Mouse (Mus musculus) mature B cell (primary cell): ENCODE data around the gene Cilp.
"Not testable (repeated sequence)": the region's sequence is repeated elsewhere in the genome, so short reads cannot be mapped to it uniquely, and the experiment has no call there.

Experiments used
- in situ Hi-C: fragments of 300-500 bp; cut with MboI; formaldehyde crosslinking; loops from 2 replicates; pipeline ENCODE4 v1.14.3; 2019

Gene Cilp

DNA sequence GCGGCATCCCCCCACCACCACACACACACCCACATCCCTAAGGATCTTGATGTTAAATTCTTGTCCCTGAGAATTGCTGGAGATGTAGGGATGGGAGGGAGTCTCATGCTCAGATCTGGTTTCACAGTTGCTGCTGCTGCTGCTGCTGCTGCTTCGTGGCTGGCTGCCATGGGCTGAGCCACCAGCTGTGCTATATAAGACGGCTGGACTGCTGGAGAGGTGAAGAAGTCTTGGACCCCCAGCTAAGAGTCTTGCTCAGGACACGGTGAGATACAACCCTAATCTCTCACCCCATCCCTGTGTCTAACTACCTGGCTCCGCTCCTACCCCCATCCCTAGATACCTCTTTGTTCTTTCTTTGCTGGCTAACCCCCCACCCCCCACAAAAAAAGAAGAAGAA is at the start of gene Cilp:
Cilp (plus strand) TSS at position 222 of the 400 bp plus-strand sequence.
- in situ Hi-C loops: no loop called here

DNA sequence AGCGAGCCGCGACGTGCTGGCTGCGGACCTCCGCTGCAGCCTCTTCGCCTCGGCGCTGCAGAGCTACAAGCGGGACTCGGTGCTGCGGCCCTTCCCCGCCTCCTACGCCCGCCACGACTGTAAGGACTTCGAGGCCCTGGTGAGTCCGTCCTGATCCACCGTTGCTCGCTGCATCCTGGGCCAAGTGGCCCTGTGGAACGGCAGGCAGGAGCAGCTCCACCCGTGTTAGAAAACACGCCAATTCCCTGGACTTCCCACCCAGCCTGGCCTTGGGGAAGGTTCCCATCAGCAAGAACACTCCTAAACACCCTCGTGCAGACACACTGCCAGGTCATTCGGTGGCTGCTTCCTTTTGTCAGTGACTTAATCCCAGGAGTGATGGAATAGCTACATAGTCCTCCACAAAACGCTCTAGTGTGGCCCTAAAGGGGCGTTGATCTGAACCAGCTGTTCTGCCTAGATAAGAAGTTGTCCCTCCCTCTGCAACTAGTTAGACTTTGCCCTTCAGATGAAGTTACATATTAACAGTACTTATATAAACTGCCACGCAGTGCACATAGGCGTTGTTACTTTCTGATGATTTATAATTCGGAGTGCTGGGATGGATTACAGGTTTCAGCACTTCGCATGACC is 49.4 kb upstream of the Cilp start:
- in situ Hi-C loops: no loop called here

GRCm38 (mm10) chr9:65216972-65217371 is 48.0 kb upstream of the Cilp start:
- in situ Hi-C loops: no loop called here

GRCm38 (mm10) chr9:65217661-65218060 is 47.3 kb upstream of the Cilp start:
- in situ Hi-C loops: no loop called here

DNA sequence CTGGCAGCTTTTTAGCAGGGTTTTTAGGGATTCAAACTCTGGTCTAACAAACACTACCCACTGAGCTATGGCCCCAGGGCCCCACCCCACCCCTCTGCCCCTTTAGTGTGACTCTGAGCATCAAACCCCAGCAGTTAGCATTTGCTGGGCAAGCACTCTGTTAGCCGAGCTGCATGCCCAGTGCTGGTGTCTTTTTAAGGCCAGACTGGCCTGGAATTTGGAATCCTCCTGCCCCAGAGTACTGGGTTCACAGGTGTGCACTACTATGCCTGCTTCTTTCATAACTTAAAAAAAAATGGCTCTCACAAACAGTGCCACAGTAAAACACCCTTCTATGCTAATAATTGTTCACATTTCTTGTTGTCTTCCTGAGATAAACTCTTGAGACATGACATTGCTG is 46.1 kb upstream of the Cilp start:
- in situ Hi-C loops: no loop called here

DNA sequence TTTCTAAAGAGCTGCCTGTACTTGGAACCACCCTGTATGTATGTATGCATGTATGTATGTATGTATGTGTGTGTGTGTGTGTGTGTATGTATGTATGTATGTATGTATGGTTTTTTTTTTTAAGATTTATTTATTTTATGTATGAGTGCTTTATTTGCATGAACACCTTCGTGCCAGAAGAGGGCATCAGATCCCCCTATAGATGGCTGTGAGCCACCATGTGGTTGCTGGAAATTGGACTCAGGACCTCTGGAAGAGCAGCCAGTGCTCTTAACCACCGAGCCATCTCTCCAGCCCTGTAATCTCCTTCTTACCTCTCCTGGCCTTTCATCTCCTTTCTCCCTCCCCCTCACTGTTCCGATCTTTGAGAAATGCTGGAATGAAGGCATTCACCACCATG is 44.6 kb upstream of the Cilp start:
- in situ Hi-C loops: not testable (repeated sequence)

DNA sequence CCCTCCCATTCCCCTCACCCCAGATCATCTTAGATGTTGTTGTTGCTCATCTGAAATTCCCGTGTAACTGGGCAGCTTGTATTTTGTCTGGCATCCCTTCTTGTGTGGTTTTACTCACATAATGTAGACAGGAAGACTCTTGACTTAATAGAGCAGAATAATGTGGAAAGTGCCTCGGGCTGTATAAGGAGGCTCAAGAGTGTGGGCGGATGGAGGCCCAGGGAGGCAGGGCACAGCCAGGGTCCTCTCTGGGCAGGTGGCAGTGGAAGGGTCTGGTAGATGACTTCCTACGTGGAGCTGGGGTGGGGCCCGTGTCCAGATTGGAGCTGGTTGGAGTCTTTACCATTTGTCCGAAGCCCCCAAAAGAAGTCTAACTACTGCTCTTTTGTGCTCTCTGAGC is 41.1 kb upstream of the Cilp start:
- in situ Hi-C loops: no loop called here

GRCm38 (mm10) chr9:65225795-65226194 is 39.2 kb upstream of the Cilp start:
- in situ Hi-C loops: no loop called here

GRCm38 (mm10) chr9:65230250-65230649 is 34.7 kb upstream of the Cilp start:
- in situ Hi-C loops: no loop called here

GRCm38 (mm10) chr9:65231284-65231683 is 33.7 kb upstream of the Cilp start:
- in situ Hi-C loops: no loop called here

DNA sequence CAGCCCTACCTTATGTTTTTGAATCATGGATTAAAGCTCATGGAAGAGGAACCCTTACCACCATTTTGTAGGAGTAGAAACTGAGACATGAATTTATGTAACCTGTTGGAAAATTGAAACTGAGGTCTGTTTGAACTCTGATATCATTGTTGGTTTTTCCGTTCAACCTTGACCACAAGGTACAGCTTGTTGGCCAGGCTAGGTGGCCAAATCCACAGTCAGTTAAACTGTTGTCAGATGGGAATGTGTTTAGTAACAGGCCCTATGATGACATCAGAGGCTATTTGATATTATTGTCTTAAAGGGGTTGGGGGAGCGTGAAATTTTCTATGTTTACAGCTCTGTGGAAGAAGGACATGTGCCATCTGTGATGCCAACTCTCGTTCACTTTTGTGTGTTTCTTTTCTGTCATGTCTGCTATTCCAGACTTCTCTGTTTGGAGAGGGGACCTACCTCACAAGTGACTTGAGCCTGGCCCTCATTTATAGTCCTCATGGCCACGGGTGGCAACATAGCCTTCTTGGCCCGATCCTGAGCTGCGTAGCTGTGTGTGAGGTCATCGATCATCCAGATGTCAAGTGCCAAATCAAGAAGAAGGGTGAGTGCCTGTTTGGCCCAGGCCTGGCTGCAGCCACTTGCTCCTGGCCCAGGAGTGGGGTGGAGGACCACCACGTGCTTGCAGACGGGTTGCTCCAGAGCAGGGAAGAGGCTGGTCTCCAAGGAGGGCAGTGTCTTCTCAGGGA is 31.6 kb upstream of the Cilp start:
- in situ Hi-C loops: no loop called here

DNA sequence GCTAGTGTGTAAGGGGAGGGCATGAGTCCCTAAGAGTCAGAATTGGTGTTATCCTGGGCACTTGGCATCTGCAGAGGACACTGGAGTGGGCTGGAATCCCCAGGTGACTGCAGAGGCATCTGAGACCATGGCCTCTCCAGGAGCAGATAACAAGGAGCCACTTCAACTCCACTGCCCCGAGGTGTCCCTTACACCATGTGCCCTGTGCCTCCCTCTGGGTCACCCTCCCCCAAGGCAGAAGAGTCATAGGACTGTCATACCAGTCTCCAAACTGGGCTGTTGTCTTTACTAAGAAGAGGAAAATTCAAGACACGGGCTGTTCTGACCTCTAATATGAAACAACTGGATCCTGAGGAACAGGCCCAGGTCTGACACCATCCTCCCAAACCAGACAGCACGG is 30.2 kb upstream of the Cilp start:
- in situ Hi-C loops: no loop called here

GRCm38 (mm10) chr9:65235601-65236000 is 29.4 kb upstream of the Cilp start:
- in situ Hi-C loops: no loop called here

- in situ Hi-C loops: no loop called here
Observed at GRCm38 (mm10) chr9:65237616-65238015, 27.4 kb upstream of the Cilp start.

DNA sequence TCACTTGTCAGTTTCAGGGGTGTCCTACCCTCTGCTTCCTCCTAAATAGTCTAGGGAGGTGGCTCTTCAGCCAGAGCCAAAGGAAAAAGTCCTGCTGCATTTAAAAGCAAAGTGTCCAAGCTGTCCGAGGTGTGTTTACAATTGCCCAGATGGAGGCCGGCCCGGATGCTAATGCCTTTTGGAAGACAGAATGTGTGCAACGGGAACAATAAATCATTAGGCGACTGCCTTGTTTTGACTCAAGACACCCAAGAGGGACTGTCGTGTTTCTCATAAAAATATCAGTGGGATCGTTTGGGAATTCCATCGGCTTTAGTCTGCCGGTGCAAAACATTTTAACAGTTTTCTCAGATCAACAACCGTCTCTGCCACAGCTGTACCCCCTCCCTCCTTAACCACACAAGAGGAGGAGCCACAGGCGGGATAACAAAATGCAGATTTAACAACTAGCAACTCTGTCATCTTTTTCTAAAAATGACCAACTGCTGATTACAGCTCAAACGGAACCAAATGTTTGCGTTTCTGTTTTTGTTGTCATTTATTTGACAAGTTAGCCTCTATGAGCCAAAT is 26.7 kb upstream of the Cilp start:
- in situ Hi-C loops: no loop called here

- in situ Hi-C loops: no loop called here
Observed at GRCm38 (mm10) chr9:65239176-65239575, 25.8 kb upstream of the Cilp start.

GRCm38 (mm10) chr9:65239731-65240130 is 25.2 kb upstream of the Cilp start:
- in situ Hi-C loops: no loop called here

DNA sequence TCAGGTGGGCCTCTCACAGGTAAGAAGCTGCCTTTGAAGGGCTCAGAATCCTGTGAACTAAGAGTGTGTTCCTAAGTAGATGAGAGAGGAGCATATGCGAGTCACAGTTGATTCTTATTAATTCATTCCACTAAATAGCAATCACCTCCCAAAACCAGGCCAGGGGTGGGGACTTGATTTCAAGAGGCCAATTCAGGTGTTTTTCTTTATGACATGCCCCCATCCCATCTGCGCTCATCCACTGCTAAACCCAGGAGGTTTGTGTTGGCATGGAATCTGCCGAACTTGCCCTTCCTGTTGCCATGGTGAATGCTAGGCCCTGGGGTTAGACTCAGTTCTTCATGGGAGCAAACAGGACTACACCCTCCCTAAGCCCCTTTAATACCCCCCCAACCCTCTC is 24.4 kb upstream of the Cilp start:
- in situ Hi-C loops: no loop called here

DNA sequence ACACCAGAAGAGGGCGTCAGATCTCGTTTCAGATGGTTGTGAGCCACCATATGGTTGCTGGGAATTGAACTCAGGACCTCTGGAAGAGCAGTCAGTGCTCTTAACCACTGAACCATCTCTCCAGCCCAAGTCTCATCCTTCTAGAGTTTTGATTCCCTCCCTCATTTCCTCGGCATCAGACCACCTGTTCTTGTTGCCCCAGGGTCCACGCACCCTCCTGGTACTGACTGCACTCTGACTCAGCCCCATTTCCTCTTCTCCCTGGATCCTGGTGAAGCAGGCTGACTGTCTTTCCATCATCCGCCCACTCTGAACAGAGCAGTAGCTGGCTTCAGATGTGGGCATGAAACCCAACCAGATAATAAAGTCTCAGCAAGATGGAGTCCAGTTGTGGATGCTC is 23.0 kb upstream of the Cilp start:
- in situ Hi-C loops: no loop called here

- in situ Hi-C loops: no loop called here
Observed at GRCm38 (mm10) chr9:65243249-65243648, 21.7 kb upstream of the Cilp start.

DNA sequence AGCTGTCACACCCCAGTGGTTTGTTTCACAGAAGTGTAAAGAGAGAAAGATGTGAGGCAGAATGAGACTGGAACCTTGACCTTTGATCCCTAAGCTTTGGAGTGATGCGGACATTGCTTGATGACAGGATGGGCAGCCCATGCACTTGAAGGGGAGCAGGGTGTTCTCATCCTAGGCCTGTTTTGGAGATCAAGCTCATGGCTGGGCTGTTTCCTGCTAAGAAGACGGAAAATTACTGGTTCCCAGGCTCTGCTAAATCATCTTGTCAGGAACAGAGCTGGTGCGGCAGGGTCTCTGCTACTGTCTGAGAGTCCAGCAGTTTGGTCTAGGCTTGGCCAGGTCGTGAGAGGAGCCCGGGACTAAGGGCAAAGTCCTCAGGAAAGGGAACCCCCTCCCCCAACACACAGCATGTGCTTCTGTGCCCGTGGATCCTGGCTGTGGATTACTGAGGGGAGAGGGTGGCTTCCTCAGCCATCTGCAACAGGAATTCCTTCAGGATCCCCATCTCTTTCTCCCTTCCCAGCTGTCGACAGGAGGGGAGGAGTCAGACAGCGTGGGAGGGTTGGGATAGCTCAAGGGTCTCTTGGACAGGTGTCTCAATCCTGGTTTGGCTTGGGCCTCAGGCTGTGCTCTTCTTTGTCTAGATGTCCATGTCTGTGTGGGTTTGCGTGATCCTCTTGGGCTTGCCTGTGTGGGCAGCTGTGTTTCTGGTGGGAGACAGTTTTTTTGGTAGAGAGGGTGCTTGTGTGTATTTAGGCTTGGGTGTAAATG is 20.8 kb upstream of the Cilp start:
- in situ Hi-C loops: no loop called here

DNA sequence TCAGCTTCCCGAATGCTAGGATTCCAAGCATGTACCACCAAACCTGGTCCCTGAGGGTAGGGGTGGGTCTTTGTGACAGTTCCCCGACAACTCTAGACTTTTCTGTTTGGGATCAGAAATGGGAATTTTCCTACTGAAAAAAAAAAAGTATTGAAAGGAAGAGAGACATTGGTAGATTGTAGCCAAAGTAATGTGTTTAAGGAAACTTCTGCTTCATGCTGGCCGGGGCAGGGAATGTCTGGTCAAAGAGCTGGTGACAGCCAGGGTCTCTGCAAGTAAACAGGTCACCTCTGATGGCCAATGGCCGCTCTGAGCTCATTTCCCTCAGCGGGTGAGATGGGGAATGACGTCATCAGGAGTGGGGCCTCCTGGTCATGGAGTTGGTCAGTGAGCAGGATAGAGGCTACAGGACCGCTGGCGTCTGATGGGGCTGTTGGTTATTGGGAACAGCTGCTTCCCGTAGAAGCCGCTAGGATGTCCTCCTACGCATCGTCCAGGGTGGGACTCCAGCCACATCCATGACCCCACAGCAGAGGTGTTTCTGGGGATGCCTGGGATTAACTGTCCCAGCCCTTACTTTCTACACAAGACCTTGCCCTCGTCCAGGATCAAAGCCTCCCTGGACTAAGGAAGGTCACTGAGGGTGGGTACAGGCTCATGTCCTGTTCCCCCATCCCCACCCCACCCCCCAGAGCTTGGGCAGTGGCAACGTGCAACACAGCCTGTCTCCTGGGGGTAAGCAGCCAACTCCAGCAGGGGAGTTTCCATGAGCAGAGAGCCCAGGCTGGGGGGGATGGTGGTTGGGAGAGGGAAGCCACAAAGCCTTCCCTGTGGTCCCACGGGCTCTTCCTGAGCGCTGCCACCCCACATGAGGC is 17.2 kb upstream of the Cilp start:
- in situ Hi-C loops: no loop called here
